Mouse (Mus musculus) adrenal gland, postnatal 0 days (tissue): Measurements from ENCODE around the gene Cacnb3. TPM values are rescaled to one million over a fixed set of nuclear protein-coding genes. Genes with fewer than 3 reads are reported as not detected.

Source experiments
- polyA plus RNA-seq: library from polyadenylated mRNA; unstranded; fragments of >200 nt; fragmentation: Nextera tagmentation; extraction: Ambion mirVana; gene quantifications from 2 replicates; pipeline ENCODE4 v1.2.1, GENCODE M21; 2015

Gene Cacnb3
- 21.8 and 40.6 TPM in 2 replicates for polyA plus RNA-seq

GRCm38 (mm10) chr15:98630540-98630939 is at the start of gene Cacnb3:
Cacnb3 (plus strand) TSS chr15:98630840.

GRCm38 (mm10) chr15:98609331-98610130 is 21.1 kb upstream of the Cacnb3 start, which contains the start of gene Adcy6:
Adcy6 (minus strand) TSS chr15:98610076.

GRCm38 (mm10) chr15:98662567-98663545 is 32.2 kb downstream of the Cacnb3 start, which contains the start of gene Ddx23:
Ddx23 (minus strand) TSS chr15:98662894.

GRCm38 (mm10) chr15:98676940-98677728 is 46.5 kb downstream of the Cacnb3 start, which contains the start of gene Rnd1:
Rnd1 (minus strand) TSS chr15:98677461.

Other genes with a start within 250 kb of the Cacnb3 start
- not detected in 2 replicates for gene Olfr283, start 249.9 kb upstream of the Cacnb3 start, polyA plus RNA-seq
- gene Olfr282, start 199.6 kb upstream of the Cacnb3 start, polyA plus RNA-seq = not detected in 2 replicates
- gene Olfr281, start 178.3 kb upstream of the Cacnb3 start, polyA plus RNA-seq = not detected in 2 replicates
- not detected in 2 replicates for gene OR5BS1P, start 160.9 kb upstream of the Cacnb3 start, polyA plus RNA-seq
- not detected in 2 replicates for gene Lalba, start 148.1 kb upstream of the Cacnb3 start, polyA plus RNA-seq
- not detected in 2 replicates for gene Olfr279, start 138.4 kb upstream of the Cacnb3 start, polyA plus RNA-seq
- 69.3 and 93.3 TPM in 2 replicates for gene Kansl2, start 96.6 kb upstream of the Cacnb3 start, polyA plus RNA-seq
- 30.2 and 40.7 TPM in 2 replicates for gene Ccnt1, start 59.9 kb upstream of the Cacnb3 start, polyA plus RNA-seq
- gene 4930415O20Rik, start 59.8 kb upstream of the Cacnb3 start, polyA plus RNA-seq = not detected in 2 replicates
- 7.4 and 10.2 TPM in 2 replicates for gene Adcy6, start 20.8 kb upstream of the Cacnb3 start, polyA plus RNA-seq
- 6.7 and 14.4 TPM in 2 replicates for gene Ddx23, start 32.1 kb downstream of the Cacnb3 start, polyA plus RNA-seq
- gene Rnd1, start 46.6 kb downstream of the Cacnb3 start, polyA plus RNA-seq = 1.5 and 1.9 TPM in 2 replicates
- gene Ccdc65, start 77.4 kb downstream of the Cacnb3 start, polyA plus RNA-seq = 0.60 and 1.0 TPM in 2 replicates
- gene Fkbp11, start 97.4 kb downstream of the Cacnb3 start, polyA plus RNA-seq = 29.2 and 29.9 TPM in 2 replicates
- 34.5 and 51.3 TPM in 2 replicates for gene Arf3, start 132.4 kb downstream of the Cacnb3 start, polyA plus RNA-seq
- 0.37 and 0.43 TPM in 2 replicates for gene Wnt10b, start 147.3 kb downstream of the Cacnb3 start, polyA plus RNA-seq
- gene Wnt1, start 159.0 kb downstream of the Cacnb3 start, polyA plus RNA-seq = not detected in 2 replicates
- 0.03 TPM in 1 of 2 replicates, not detected in the other for gene Ddn, start 178.7 kb downstream of the Cacnb3 start, polyA plus RNA-seq
- 57.7 and 81.2 TPM in 2 replicates for gene Prkag1, start 200.7 kb downstream of the Cacnb3 start, polyA plus RNA-seq
- gene Kmt2d, start 240.4 kb downstream of the Cacnb3 start, polyA plus RNA-seq = 5.1 and 6.8 TPM in 2 replicates